Mouse (Mus musculus) megakaryocyte progenitor cell, adult 5-6 weeks (primary cell): Measurements from ENCODE around the gene Lrrc26. TPM values are rescaled to one million over a fixed set of nuclear protein-coding genes. Genes with fewer than 3 reads are reported as not detected.

Source experiments
- ATAC-seq: replicated peaks from 2 replicates; pipeline ENCODE4 v1.8.0; 2016; ENCODE audit warnings: mild to moderate bottlenecking, moderate TSS enrichment, inconsistent platforms; ENCODE audit not compliant: poor library complexity
- total RNA-seq, 2 experiments: library from RNA; stranded (forward) in 1 of 2; stranded (reverse) in 1 of 2; fragments of 157-497, 149-512 nt in 1 of 2; fragments of 200-1000 nt in 1 of 2; gene quantifications; 2 replicates each; pipeline versions ENCODE4 v1.2.3 to v1.2.4; 2015 to 2017

Gene Lrrc26
- total RNA-seq, 2 experiments from 2014 or later: not detected

DNA sequence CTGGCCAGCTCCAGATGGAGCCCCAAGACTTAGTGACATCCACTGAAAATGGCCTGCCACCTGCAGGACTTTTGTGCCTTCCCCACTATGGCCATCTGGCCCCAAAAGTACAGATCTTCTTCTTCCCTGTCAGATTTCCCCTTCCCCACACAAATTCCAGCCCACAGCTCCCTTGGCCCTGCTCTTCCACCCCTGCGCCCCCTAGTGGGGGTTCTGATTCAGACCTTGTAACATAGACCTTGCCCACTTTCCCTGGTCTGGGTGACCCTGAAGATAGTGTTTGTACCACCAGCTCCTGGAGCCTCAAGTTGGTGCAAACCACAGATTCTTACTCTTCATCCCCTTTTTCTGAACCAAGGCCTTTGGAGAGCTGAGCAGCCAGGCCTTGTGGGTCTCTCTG lies 3.1 kb downstream of the Lrrc26 start:
- ATAC-seq: peak; percentile 78

GRCm38 (mm10) chr2:25293706-25294105 lies 4.0 kb downstream of the Lrrc26 start:
- no peak for ATAC-seq

DNA sequence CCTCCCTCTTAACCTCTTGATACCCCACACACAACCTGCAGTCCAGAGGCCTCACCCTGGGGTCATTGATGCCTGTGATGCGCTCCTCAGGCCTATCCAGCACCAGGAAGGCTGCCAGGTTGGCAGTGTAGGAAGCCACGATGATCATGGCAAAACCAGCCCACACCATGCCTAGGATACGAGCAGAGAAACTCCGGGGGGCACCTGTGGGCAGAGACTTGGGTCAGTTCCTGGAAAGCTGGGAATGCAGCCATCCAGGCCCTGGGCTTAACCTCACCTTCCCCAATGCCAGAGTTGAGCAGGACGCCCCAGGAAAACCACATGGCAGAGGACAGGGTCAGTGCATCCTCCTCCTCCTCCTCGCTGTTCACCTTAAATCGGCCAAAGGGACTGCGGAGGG lies 7.4 kb downstream of the Lrrc26 start:
- ATAC-seq: no peak

GRCm38 (mm10) chr2:25298046-25298445 lies 8.3 kb downstream of the Lrrc26 start:
- ATAC-seq: no peak

- no peak for ATAC-seq
Measured at GRCm38 (mm10) chr2:25303452-25303851, 13.7 kb downstream of the Lrrc26 start.

- ATAC-seq: no peak
Measured at GRCm38 (mm10) chr2:25303931-25304656, 14.4 kb downstream of the Lrrc26 start.

DNA sequence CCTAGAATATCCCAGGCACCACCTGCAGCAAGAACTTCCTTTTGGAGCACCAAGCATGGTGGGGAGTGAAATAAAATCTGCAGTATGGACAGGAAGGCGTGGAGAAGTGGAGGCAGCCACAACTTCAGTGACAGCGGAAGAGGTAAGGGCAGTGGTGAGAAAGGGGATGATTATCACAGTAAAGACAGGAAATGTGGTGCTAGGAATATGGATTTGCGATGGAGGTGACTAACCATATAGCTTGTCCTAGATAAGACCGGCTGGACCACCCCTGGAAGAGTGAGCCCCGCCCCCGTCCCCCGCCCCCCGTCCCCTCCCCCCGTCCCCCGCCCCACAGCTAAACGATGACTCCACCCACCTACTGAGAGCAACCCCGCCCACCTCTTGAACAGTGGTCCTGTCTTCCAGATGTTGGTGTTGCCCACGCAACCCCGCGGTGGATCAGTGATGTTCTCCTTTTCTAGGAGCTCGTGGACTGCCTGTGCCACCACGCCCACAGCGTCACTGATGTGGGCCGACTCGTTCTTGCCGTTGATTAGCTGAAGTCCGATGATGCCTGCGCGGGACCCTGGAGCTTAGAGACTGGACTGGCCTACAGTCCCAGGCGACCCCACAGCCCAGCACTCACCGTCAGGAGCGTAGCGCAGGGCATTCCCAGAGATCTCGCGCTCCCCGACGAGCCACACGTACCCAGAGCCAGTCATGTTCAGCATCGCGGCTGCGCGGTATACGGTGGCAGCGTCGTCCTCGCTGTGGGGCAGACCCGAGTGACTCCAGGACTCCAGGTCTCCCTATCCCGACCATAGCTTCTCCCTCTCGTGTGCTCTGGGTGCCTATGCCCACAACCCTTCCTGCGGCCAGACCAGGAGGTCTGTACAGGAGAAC lies 15.2 kb downstream of the Lrrc26 start:
- peak; percentile 73 for ATAC-seq

DNA sequence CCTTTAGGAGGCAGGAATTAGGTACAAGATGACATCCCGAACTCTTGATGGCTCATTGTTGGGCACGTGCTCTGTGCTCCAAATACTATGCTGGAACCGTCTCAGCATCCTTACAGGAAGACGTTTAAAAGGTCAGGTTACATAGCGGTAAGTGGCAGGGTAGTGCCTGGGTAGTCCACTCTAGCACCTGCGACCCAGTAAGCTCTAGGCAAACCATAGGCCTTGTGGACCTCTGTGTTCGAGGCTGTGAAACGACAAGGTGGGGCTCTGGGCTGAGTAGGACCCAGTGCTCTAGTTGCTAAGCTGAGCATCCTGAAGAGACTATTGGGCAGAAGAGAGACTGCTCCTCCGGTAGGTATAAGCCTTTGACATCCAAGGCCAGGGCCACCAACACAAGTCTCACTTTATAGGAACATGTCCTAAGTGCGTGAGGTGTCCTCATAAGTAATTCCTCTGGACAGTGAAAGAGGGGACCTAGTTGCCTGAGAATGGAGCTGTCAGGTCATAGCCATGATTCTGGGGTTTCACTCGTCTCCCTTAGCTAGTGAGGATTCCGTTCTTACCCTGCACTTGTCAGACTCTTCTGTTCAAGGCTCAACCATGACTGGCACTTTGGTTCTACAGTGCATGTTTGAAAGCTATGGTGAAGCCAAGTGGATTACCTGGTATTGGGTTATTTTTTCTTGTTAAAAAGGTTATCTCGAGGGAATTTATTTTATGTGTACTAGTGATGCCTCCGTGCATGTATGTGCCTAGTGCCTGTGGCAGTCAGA lies 16.1 kb downstream of the Lrrc26 start:
- ATAC-seq: no peak

- no peak for ATAC-seq
Measured at GRCm38 (mm10) chr2:25310180-25310579, 20.5 kb downstream of the Lrrc26 start.

DNA sequence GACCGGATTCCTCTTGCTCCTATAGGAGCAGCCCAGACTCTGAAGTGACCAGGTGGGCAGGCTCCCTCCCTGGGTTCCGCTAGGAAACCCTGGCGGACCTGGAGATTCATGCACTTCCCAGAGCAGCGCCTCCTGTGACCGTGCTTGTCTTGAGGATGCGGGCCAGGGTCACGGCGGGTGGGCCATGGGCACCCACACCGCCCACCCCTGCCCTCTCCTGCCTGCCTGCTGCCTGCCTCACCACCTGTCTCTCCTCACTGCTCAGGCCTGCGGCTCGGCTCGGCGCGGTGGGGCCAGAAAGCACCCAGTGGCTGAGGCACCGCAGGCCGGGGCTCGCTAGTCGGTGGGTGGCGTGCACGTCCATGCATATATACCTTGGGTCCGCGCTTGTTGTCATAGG lies 21.3 kb downstream of the Lrrc26 start:
- ATAC-seq: no peak

DNA sequence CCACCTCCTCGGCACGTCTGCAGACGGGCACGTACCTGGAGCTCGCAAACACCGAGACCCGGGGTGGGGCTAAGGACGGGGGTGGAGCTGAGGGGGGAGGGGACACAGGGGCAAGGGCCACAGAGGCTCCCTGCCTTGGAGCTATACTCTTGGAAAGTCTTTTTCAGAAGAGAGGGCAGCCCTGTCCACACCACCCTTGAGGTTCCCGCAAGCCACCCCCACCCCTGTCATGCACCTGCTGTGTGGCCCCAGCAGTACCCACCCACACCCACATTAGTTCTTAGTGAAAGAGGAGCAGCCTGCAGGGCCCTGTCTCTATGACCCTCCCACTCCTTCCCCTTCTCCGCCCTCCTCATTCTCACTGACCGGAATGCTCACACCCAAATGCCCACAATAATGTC lies 21.8 kb downstream of the Lrrc26 start:
- no peak for ATAC-seq

DNA sequence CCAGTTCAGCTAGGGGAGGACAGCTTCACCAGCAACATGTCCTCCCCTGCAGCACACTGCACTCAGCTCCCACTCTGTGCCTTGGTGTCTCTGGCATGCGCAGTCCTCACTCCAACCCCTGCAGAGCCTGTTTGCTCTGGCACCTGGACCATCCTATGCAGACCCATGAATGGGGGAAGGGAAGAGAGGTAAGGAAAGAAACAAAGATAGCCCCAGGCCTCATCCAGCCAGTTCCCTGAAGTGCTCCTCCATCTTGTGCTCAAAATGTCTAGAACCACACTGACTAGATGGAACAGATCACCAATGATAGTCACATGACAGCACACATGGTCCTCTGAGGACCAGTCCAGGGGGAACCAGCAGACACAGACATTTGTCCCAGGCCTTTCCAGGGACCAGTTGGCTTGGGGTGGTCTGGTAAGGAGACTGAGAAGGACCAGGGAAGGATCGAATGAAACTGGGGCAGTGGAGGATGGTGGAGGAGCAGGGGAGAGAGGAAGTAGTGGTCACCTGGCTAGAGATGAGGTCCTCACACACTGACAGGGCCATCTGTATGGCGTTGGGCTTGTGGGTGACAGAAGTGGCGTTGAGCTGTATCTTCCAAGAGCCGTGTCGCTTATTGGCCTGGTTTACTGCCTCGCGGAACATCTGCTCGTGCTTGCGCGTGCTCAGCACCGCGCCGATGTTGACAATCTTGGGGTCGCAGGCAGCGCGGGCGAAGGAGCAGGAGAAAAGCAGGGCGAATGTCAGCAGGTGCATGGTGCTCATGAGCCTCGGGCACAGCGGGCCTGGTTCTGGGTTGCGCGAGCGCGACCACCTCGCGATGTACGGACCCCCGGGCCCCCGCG lies 28.6 kb downstream of the Lrrc26 start:
- ATAC-seq: no peak; the same call in 1 of the 2 replicates

- peak; percentile 91 for ATAC-seq
Measured at GRCm38 (mm10) chr2:25318971-25319773, 29.5 kb downstream of the Lrrc26 start, which contains the start of gene Grin1. Gene Grin1, minus strand, starts transcription at chr2:25319187.

DNA sequence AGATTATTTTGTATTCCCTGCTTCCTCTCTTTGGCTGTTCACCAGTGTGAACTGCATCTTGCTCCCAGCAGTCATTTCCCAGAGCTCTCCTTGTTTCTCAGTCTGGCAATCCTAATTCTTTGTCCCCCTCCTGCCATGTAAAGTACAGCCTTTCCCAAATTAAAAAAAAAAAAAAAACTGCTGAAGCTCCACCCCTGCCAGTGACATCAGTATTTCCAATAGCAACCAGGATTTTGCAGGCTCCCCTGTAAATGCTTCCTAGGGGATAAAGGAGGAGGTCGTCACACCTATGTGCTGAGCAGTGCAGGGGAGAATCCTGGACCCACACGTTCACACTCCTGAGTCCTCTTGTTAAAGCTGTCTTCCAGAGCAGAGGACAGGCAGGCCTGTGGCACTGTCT lies 30.4 kb downstream of the Lrrc26 start:
- ATAC-seq: no peak

GRCm38 (mm10) chr2:25326036-25326435 lies 36.3 kb downstream of the Lrrc26 start:
- no peak for ATAC-seq

DNA sequence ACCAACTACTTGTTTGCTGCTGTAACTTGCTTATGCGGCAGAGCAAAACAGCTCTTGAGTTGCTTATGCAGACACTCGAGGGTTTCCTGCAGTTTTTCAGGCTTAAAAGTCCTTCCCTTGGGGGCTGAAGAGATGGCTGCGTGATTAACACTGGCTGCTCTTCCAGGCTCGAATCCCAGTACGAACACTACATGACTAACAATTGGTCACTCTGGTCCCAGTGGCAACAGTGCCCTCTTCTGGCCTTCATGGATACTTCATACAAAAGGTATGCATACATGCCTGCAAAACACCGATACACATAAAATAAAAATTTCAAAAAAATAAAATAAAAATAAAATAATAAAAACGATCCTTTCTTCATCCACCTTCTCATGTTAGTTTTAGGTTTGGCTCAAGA lies 38.7 kb downstream of the Lrrc26 start:
- ATAC-seq: 0 out of 2 replicates have a peak, but pooled peaks have one; percentile 27

DNA sequence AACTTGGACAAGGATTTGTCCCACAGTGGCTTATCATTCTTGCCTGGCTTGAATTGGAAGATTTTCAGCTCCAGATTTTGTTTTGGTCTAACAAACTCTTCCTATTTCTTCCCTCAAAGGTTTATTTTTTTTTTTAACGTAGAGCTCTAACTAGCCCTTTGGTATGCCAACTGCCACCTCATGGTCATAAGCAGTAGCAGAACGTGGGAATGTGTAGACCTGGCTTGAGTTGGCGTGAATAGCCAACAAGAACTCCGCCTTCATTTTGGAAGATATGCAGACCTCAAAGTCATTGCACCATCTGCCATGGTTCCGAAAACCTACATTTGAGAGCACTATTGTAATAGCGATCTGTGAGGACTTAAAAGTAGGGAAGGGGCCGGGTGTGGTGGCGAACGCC lies 41.8 kb downstream of the Lrrc26 start:
- no peak for ATAC-seq

- peak; percentile 97 for ATAC-seq
Measured at GRCm38 (mm10) chr2:25332286-25333160, 42.8 kb downstream of the Lrrc26 start, which contains the start of gene Man1b1. Gene Man1b1, plus strand, starts transcription at chr2:25332338.
